Mouse (Mus musculus) bone marrow macrophage, adult 2 months (primary cell): ENCODE measurements at regions not wholly inside any gene's neighbourhood (a gene's known extent, or its start where the extent isn't known, plus 50 kb on each side); places are given as distances from the start of the nearest gene placed in this dataset.

Experiments
- CTCF ChIP-seq: IDR thresholded peaks from 2 replicates; pipeline ENCODE4 v1.5.1; 2012; ENCODE audit warnings: low read depth, mild to moderate bottlenecking, low read length, moderate library complexity
- POLR2A ChIP-seq: IDR thresholded peaks from 2 replicates; pipeline ENCODE4 v1.6.1; 2012; ENCODE audit warnings: mild to moderate bottlenecking, low read depth, low read length, borderline replicate concordance

DNA sequence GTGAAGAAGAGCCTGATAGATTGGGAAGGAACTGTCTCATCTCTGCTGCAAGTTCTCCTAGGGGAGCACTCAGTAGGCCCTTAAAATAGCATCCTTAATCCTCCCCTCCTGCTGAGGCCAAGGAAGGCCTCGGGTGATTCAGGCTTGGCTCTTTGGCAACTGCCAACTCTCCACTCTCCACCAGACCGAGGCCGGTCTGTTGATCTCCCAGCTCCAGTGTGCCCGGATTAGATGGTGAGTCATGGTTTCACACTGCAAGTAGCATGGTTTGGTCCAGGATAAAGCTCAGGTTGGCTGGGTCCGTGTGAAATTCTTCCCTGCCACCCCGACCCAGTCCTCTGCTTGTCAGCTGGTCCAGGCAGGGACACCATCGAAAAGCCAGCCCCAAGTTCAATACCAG, 437.5 kb upstream of the Tbx3 start:
- TF ChIP-seq CTCF (no peak), POLR2A (no peak)
